Mouse (Mus musculus): ENCODE data around the gene Olfr53. TPM values are rescaled to one million over a fixed set of nuclear protein-coding genes. Genes with fewer than 3 reads are reported as not detected.

Gene Olfr53
- polyA plus RNA-seq, 1 experiment from 2014 or later = not detected

- Histone ChIP-seq H3K4me1 (ENCODE audit: control insufficient read depth, insufficient read depth, low read length) (no peaks in the 10 kb centered on the region), H3K9ac (ENCODE audit: low read length) (no peak within 1 kb of the TSS), H3K27me3 (ENCODE audit: control insufficient read depth, insufficient read depth, low read length) (no peaks in the 10 kb centered on the region), H3K36me3 (ENCODE audit: control insufficient read depth, insufficient read depth) (no peaks in the 10 kb centered on the region), H3K9me3 (replicated peaks; ENCODE audit: control insufficient read depth, low read length) (no peaks in the 10 kb centered on the region), H3K4me2 (ENCODE audit: low read depth, low read length) (no peak within 1 kb of the TSS), H3K4me3 (ENCODE audit: low read length) (no peak within 1 kb of the TSS), H3K27ac (ENCODE audit: low read length) (no peak within 1 kb of the TSS)
- no peak for ATAC-seq (replicated peaks; ENCODE audit: extremely low read depth, insufficient read depth, low FRiP score)
Observed at GRCm38 (mm10) chr7:140696967-140697366, 50.7 kb downstream of the Olfr53 start, which contains the start of gene Olfr541. TSS of gene Olfr541 (plus strand) at chr7:140697267.

Other genes with a start within 250 kb of the Olfr53 start
- not detected in 2 replicates for gene Olfr531, start 243.5 kb upstream of the Olfr53 start, polyA plus RNA-seq (2015; fragmentation: Nextera tagmentation; extraction: Ambion mirVana)
- gene Olfr532, start 224.8 kb upstream of the Olfr53 start, polyA plus RNA-seq (2015; fragmentation: Nextera tagmentation; extraction: Ambion mirVana) = not detected in 2 replicates
- gene Olfr533, start 183.1 kb upstream of the Olfr53 start, polyA plus RNA-seq (2015; fragmentation: Nextera tagmentation; extraction: Ambion mirVana) = not detected in 2 replicates
- not detected in 2 replicates for gene Olfr535, start 162.2 kb upstream of the Olfr53 start, polyA plus RNA-seq (2015; fragmentation: Nextera tagmentation; extraction: Ambion mirVana)
- not detected in 2 replicates for gene Olfr536, start 139.1 kb upstream of the Olfr53 start, polyA plus RNA-seq (2015; fragmentation: Nextera tagmentation; extraction: Ambion mirVana)
- not detected in 2 replicates for gene Olfr538, start 78.6 kb upstream of the Olfr53 start, polyA plus RNA-seq (2015; fragmentation: Nextera tagmentation; extraction: Ambion mirVana)
- not detected in 2 replicates for gene Olfr46, start 45.2 kb upstream of the Olfr53 start, polyA plus RNA-seq (2015; fragmentation: Nextera tagmentation; extraction: Ambion mirVana)
- gene Olfr61, start 17.5 kb upstream of the Olfr53 start, polyA plus RNA-seq (2015; fragmentation: Nextera tagmentation; extraction: Ambion mirVana) = not detected in 2 replicates
- not detected in 2 replicates for gene Olfr539, start 13.5 kb downstream of the Olfr53 start, polyA plus RNA-seq (2015; fragmentation: Nextera tagmentation; extraction: Ambion mirVana)
- gene Olfr45, start 35.5 kb downstream of the Olfr53 start, polyA plus RNA-seq (2015; fragmentation: Nextera tagmentation; extraction: Ambion mirVana) = not detected in 2 replicates
- gene Olfr541, start 50.8 kb downstream of the Olfr53 start, polyA plus RNA-seq (2015; fragmentation: Nextera tagmentation; extraction: Ambion mirVana) = not detected in 2 replicates
- gene Cyp2e1, start 117.3 kb downstream of the Olfr53 start, polyA plus RNA-seq (2015; fragmentation: Nextera tagmentation; extraction: Ambion mirVana) = not detected in 2 replicates
- 0.14 and 0.34 TPM in 2 replicates for gene Syce1, start 141.4 kb downstream of the Olfr53 start, polyA plus RNA-seq (2015; fragmentation: Nextera tagmentation; extraction: Ambion mirVana)
- gene Zfp941, start 175.7 kb downstream of the Olfr53 start, polyA plus RNA-seq (2015; fragmentation: Nextera tagmentation; extraction: Ambion mirVana) = 0.74 and 0.93 TPM in 2 replicates
- gene Urah, start 188.6 kb downstream of the Olfr53 start, polyA plus RNA-seq (2015; fragmentation: Nextera tagmentation; extraction: Ambion mirVana) = 1.0 and 1.1 TPM in 2 replicates
- 0.62 and 0.84 TPM in 2 replicates for gene Scgb1c1, start 199.1 kb downstream of the Olfr53 start, polyA plus RNA-seq (2015; fragmentation: Nextera tagmentation; extraction: Ambion mirVana)
- gene Odf3, start 201.4 kb downstream of the Olfr53 start, polyA plus RNA-seq (2015; fragmentation: Nextera tagmentation; extraction: Ambion mirVana) = not detected in 2 replicates
- gene Gm45785, start 209.9 kb downstream of the Olfr53 start, polyA plus RNA-seq (2015; fragmentation: Nextera tagmentation; extraction: Ambion mirVana) = not detected in 2 replicates
- gene Ric8a, start 210.5 kb downstream of the Olfr53 start, polyA plus RNA-seq (2015; fragmentation: Nextera tagmentation; extraction: Ambion mirVana) = 43.7 and 50.4 TPM in 2 replicates
- gene Bet1l, start 211.1 kb downstream of the Olfr53 start, polyA plus RNA-seq (2015; fragmentation: Nextera tagmentation; extraction: Ambion mirVana) = 31.6 and 39.5 TPM in 2 replicates
- 181 and 189 TPM in 2 replicates for gene Psmd13, start 235.5 kb downstream of the Olfr53 start, polyA plus RNA-seq (2015; fragmentation: Nextera tagmentation; extraction: Ambion mirVana)
- 65.4 and 71.2 TPM in 2 replicates for gene Sirt3, start 235.9 kb downstream of the Olfr53 start, polyA plus RNA-seq (2015; fragmentation: Nextera tagmentation; extraction: Ambion mirVana)